Mouse (Mus musculus) G1E (cell line): ENCODE measurements at regions not wholly inside any gene's neighbourhood (a gene's known extent, or its start where the extent isn't known, plus 50 kb on each side); places are given as distances from the start of the nearest gene placed in this dataset.

Experiments
- ATAC-seq: 2 replicates; pipeline ENCODE4 v1.8.0; 2016; ENCODE audit warnings: mild to moderate bottlenecking; ENCODE audit not compliant: insufficient number of reproducible peaks, poor library complexity, low FRiP score, severe bottlenecking; ENCODE audit errors: extremely low read depth
- DNase-seq: peaks from one replicate; pipeline ENCODE4 v3.0.0; 2012; ENCODE audit warnings: low spot score
- H3K27me3 ChIP-seq: 2 replicates; pipeline ENCODE4 v1.6.1; 2012; ENCODE audit warnings: mild to moderate bottlenecking, low read length, inconsistent platforms; ENCODE audit not compliant: insufficient read depth
- H3K36me3 ChIP-seq: replicated peaks from 2 replicates; pipeline ENCODE3; 2012; ENCODE audit warnings: mild to moderate bottlenecking, inconsistent platforms
- H3K4me1 ChIP-seq: 2 replicates; pipeline ENCODE4 v1.6.1; 2012; ENCODE audit warnings: low read depth, low read length, inconsistent platforms, mixed read lengths; ENCODE audit not compliant: insufficient read depth
- H3K4me3 ChIP-seq: 2 replicates; pipeline ENCODE4 v1.5.1; 2012; ENCODE audit warnings: low read depth, mild to moderate bottlenecking, inconsistent platforms, low read length, moderate library complexity, mixed read lengths
- H3K9me3 ChIP-seq: replicated peaks from 2 replicates; pipeline ENCODE4 v1.6.1; 2012; ENCODE audit warnings: inconsistent platforms
- CTCF ChIP-seq: IDR thresholded peaks from 2 replicates; pipeline ENCODE4 v1.5.1; 2012; ENCODE audit warnings: low read depth, low read length, inconsistent platforms, mixed read lengths
- GATA1 ChIP-seq: IDR thresholded peaks from 2 replicates; pipeline ENCODE4 v1.6.1; 2012; ENCODE audit warnings: borderline replicate concordance, low read length, inconsistent platforms, mixed read lengths
- GATA2 ChIP-seq: IDR thresholded peaks from 2 replicates; pipeline ENCODE4 v1.6.1; 2012; ENCODE audit warnings: low read depth, low read length, inconsistent platforms, borderline replicate concordance
- POLR2AphosphoS5 ChIP-seq: IDR thresholded peaks from 2 replicates; pipeline ENCODE4 v1.6.1; 2012; ENCODE audit warnings: low read depth, low read length, inconsistent platforms; ENCODE audit not compliant: insufficient replicate concordance
- TAL1 ChIP-seq: conservative IDR thresholded peaks from 2 replicates; pipeline ENCODE4 v1.6.1; 2012; ENCODE audit warnings: low read depth, low read length, inconsistent platforms, mixed read lengths

- TF ChIP-seq CTCF (no peak), TAL1 (no peak), GATA1 (no peak), GATA2 (no peak), POLR2AphosphoS5 (no peak)
- Histone ChIP-seq H3K36me3 (no peaks in the 10 kb centered on the region), H3K4me1 (no peaks in the 10 kb centered on the region), H3K27me3 (no peaks in the 10 kb centered on the region), H3K9me3 (peaks cover 2% of the 10 kb centered on the region; the same call in 1 of the 2 replicates), H3K4me3 (no peak overlapping the region)
- DNase-seq, result no peak
- no peak for ATAC-seq
Measured at GRCm38 (mm10) chr3:99709506-99709905, 175.7 kb upstream of the Spag17 start.

- no peak overlapping the region for H3K4me3 ChIP-seq
- peaks cover 10% of the 10 kb centered on the region for H3K9me3 ChIP-seq
- H3K27me3 ChIP-seq, result no peaks in the 10 kb centered on the region
- DNase-seq (no peak), ATAC-seq (no peak)
- H3K4me1 ChIP-seq, result no peaks in the 10 kb centered on the region
- TF ChIP-seq TAL1, result no peak
- no peak for TF ChIP-seq CTCF
- TF ChIP-seq GATA2, result no peak
- no peak for TF ChIP-seq GATA1
- TF ChIP-seq POLR2AphosphoS5, result no peak
- no peaks in the 10 kb centered on the region for H3K36me3 ChIP-seq
Measured at GRCm38 (mm10) chr3:99716381-99716780, 168.8 kb upstream of the Spag17 start.

GRCm38 (mm10) chr3:99738093-99738803 is 147.0 kb upstream of the Spag17 start:
- Histone ChIP-seq H3K36me3 (no peaks in the 10 kb centered on the region), H3K27me3 (no peaks in the 10 kb centered on the region), H3K9me3 (peaks cover 1% of the 10 kb centered on the region; the same call in 1 of the 2 replicates), H3K4me1 (no peaks in the 10 kb centered on the region), H3K4me3 (no peak overlapping the region)
- no peak for TF ChIP-seq TAL1
- TF ChIP-seq POLR2AphosphoS5, result no peak
- no peak for TF ChIP-seq GATA1
- no peak for TF ChIP-seq GATA2
- TF ChIP-seq CTCF, result no peak
- DNase-seq, result no peak
- no peak for ATAC-seq

- TF ChIP-seq TAL1, result no peak
- no peak for TF ChIP-seq CTCF
- no peak for TF ChIP-seq POLR2AphosphoS5
- TF ChIP-seq GATA2, result no peak
- TF ChIP-seq GATA1, result no peak
- Histone ChIP-seq H3K4me3 (no peak overlapping the region), H3K9me3 (no peaks in the 10 kb centered on the region), H3K27me3 (no peaks in the 10 kb centered on the region), H3K36me3 (no peaks in the 10 kb centered on the region), H3K4me1 (no peaks in the 10 kb centered on the region)
- DNase-seq (no peak), ATAC-seq (no peak)
Measured at GRCm38 (mm10) chr3:99739654-99740053, 145.6 kb upstream of the Spag17 start.

- H3K9me3 ChIP-seq, result peaks cover 3% of the 10 kb centered on the region
- no peaks in the 10 kb centered on the region for H3K27me3 ChIP-seq
- TF ChIP-seq CTCF, result no peak
- TF ChIP-seq POLR2AphosphoS5, result no peak
- TF ChIP-seq TAL1, result no peak
- no peak for TF ChIP-seq GATA2
- no peak for TF ChIP-seq GATA1
- no peaks in the 10 kb centered on the region for H3K4me1 ChIP-seq
- ATAC-seq (no peak), DNase-seq (no peak)
- H3K36me3 ChIP-seq, result no peaks in the 10 kb centered on the region
- H3K4me3 ChIP-seq, result no peak overlapping the region
Measured at GRCm38 (mm10) chr3:99741249-99742222, 143.7 kb upstream of the Spag17 start.

- no peaks in the 10 kb centered on the region for H3K27me3 ChIP-seq
- H3K36me3 ChIP-seq, result no peaks in the 10 kb centered on the region
- TF ChIP-seq POLR2AphosphoS5 (no peak), TAL1 (no peak), GATA2 (no peak), CTCF (no peak), GATA1 (no peak)
- no peak overlapping the region for H3K4me3 ChIP-seq
- H3K4me1 ChIP-seq, result no peaks in the 10 kb centered on the region
- DNase-seq (no peak), ATAC-seq (no peak)
- peaks cover 8% of the 10 kb centered on the region for H3K9me3 ChIP-seq
Measured at GRCm38 (mm10) chr3:99749725-99750124, 135.5 kb upstream of the Spag17 start.
